Mouse (Mus musculus): ENCODE measurements around the gene C1rb. TPM values are rescaled to one million over a fixed set of nuclear protein-coding genes. Genes with fewer than 3 reads are reported as not detected.
"Not testable (repeated sequence)": the region's sequence is repeated elsewhere in the genome, so short reads cannot be mapped to it uniquely, and the experiment has no call there.

Gene C1rb
- total RNA-seq, 1 experiment from 2014 or later: not detected

- no peak for ATAC-seq (replicated peaks; ENCODE audit: low read depth, poor library complexity, severe bottlenecking)
Measured at GRCm38 (mm10) chr6:124592186-124592700, 22.1 kb downstream of the C1rb start.

- ATAC-seq (replicated peaks; ENCODE audit: low read depth, poor library complexity, severe bottlenecking): no peak
Measured at GRCm38 (mm10) chr6:124593121-124593520, 23.0 kb downstream of the C1rb start.

DNA sequence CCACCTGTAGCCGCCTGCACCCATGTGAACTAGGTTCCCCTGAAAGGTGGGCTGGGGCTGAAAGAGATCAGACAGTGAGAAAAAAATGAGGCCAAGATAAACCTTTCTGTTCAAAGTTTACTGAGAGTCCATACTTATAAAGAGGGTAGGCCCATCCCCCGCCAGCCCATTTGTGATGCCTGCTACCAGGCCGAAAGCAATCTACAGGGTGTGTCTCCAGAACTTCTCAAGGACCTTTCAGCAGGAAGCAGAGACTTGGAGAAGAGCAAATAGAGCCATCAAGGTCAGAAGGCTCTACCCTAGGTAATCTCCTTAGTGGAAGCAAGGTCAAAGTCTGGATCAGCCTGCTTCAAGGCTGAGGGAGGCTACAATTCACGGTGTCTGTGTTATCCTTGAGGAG, 31.9 kb downstream of the C1rb start:
- no peak for ATAC-seq (replicated peaks; ENCODE audit: low read depth, poor library complexity, severe bottlenecking)

GRCm38 (mm10) chr6:124625612-124626011, 55.5 kb downstream of the C1rb start:
- no peak for ATAC-seq (replicated peaks; ENCODE audit: low read depth, poor library complexity, severe bottlenecking)

DNA sequence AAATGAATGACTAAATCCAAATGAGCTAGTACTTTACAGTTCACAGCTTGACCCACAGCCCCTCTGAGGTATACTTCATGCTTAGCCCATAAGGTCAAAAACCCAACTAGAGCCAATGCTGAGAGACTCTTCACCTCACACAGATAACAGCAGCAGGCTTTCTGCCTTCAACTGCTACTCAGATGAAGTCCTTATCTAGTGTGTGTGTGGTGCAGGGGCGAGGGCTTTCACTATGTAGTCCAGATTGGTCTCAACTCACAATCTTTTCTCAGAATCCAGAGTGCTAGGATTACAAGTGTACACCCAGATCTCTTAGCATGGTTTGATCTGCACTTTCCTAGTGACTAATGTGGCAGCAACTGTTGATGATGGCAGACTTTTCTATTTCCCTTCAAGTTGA, 56.1 kb downstream of the C1rb start:
- not testable (repeated sequence) for ATAC-seq (replicated peaks; ENCODE audit: low read depth, poor library complexity, severe bottlenecking)

- ATAC-seq (replicated peaks; ENCODE audit: low read depth, poor library complexity, severe bottlenecking): peak; percentile 77
Measured at GRCm38 (mm10) chr6:124630763-124631162, 60.7 kb downstream of the C1rb start.

Other genes starting within 250 kb of the C1rb start
- 19.9 and 20.5 TPM in 2 replicates for gene Pex5, start 155.2 kb upstream of the C1rb start, total RNA-seq (2017)
- gene Clstn3, start 105.5 kb upstream of the C1rb start, total RNA-seq (2017): 12.5 and 15.8 TPM in 2 replicates
- gene C1rl, start 77.2 kb upstream of the C1rb start, total RNA-seq (2017): 1.9 and 2.7 TPM in 2 replicates
- gene C1ra, start 57.9 kb upstream of the C1rb start, total RNA-seq (2017): 1.7 and 3.9 TPM in 2 replicates
- not detected in 2 replicates for gene C1s1, start 27.9 kb upstream of the C1rb start, total RNA-seq (2017)
- gene C1s2, start 65.8 kb downstream of the C1rb start, total RNA-seq (2017): 0.23 TPM in 1 of 2 replicates, not detected in the other
- gene Lpcat3, start 92.7 kb downstream of the C1rb start, total RNA-seq (2017): 31.5 and 34.1 TPM in 2 replicates
- gene Emg1, start 141.9 kb downstream of the C1rb start, total RNA-seq (2017): 222 and 280 TPM in 2 replicates
- gene Phb2, start 142.0 kb downstream of the C1rb start, total RNA-seq (2017): 402 and 404 TPM in 2 replicates
- 235 and 315 TPM in 2 replicates for gene Ptpn6, start 168.4 kb downstream of the C1rb start, total RNA-seq (2017)
- gene Grcc10, start 171.1 kb downstream of the C1rb start, total RNA-seq (2017): 112 and 129 TPM in 2 replicates
- gene Gm45234, start 185.7 kb downstream of the C1rb start, total RNA-seq (2017): not detected in 2 replicates
- 4.6 and 6.7 TPM in 2 replicates for gene Atn1, start 186.2 kb downstream of the C1rb start, total RNA-seq (2017)
- gene Eno2, start 199.4 kb downstream of the C1rb start, total RNA-seq (2017): 0.46 TPM in 1 of 2 replicates, not detected in the other
- gene Lrrc23, start 209.4 kb downstream of the C1rb start, total RNA-seq (2017): not detected in 2 replicates
- 1.1 and 3.8 TPM in 2 replicates for gene Spsb2, start 238.4 kb downstream of the C1rb start, total RNA-seq (2017)
- gene Tpi1, start 244.0 kb downstream of the C1rb start, total RNA-seq (2017): 158 and 197 TPM in 2 replicates

Measured in common myeloid progenitor, adult 5-6 weeks (primary cell).